Mouse (Mus musculus): Measurements from ENCODE around the gene Sdf2l1.

GRCm38 (mm10) chr16:17154346-17154745 is 22.2 kb upstream of the Sdf2l1 start:
- TF ChIP-seq CTCF (IDR thresholded peaks at IDR 0.05; ENCODE audit: borderline replicate concordance, control insufficient read depth, extremely low read depth, insufficient read depth, low read length, poor library complexity) = no peak
- TF ChIP-seq POLR2A (IDR thresholded peaks at IDR 0.05; ENCODE audit: control insufficient read depth, extremely low read depth, insufficient read depth, low read length, poor library complexity) = no peak

Measured in thymus, adult 2 months (tissue).